Mouse (Mus musculus) brain, adult 2 months (tissue): ENCODE data around the gene Bard1.
A peak's percentile ranks its signal among the peaks of the same experiment; 100 is the strongest.

Source experiments
- DNase-seq: peaks from one replicate; pipeline ENCODE4 v3.0.0; 2011; ENCODE audit warnings: low read depth, low spot score

Bard1 gene

DNA sequence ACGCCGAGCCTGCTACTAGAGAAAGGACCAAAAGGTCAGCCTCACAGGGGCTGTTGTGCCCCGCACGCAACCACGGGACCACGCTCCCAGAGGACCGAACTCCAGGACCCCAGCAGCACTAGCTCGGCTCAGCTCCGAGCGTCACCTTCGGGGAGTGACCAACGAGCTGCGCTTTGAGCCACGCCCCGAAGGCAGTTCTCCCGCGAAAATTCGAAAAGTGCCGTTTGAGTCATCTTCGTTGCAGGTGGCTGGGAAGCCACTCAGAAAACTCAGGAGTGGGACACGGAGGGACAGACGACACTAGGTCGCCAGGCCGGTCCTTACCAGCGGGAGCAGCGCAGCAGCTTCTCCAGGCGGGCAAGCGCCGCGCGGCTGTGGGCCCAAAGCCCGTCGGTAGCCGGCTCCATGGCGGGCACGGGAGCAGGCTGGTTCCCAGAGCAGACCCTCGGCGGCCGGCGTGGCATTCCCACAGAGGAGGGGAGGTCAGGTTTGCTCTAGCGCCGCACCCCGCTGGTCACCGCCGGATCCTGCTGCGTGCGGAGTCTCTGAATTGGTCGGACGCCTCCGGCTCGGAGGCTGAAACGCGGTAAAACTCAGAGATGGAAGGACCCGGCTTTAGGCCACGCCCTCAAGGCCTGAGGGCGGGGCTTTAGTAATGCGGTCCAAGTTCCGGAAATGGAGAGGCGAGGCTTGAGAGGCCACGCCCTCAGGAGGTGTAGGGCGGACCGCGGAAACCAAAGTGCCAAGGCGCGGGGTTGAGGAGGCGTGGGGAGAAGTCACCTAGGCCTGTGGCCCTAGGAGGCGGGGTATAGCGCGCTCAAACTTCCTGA, at the start of gene Bard1:
Gene Bard1 (minus strand): TSS at position 803 of the 830 bp plus-strand sequence.
- DNase-seq = peak; percentile 73

DNA sequence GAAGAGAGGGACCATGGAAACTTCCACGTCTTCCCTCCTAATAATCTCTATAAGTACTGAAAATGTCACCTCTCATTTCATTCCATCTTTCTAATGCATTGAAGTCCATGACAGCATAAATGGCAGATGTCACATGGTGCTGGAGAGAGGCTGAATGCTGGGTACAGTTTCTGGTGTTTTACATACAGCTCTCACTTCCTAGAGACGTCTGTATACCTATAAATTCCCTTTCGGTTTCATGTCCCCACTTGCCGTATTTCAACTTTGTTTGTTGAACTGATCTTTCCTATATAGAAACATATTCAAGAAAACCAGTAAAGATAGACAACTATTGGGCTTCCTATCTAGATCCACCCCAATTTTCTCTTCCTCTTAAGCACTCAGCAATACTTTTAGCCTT, 24.2 kb upstream of the Bard1 start:
- no peak for DNase-seq

DNA sequence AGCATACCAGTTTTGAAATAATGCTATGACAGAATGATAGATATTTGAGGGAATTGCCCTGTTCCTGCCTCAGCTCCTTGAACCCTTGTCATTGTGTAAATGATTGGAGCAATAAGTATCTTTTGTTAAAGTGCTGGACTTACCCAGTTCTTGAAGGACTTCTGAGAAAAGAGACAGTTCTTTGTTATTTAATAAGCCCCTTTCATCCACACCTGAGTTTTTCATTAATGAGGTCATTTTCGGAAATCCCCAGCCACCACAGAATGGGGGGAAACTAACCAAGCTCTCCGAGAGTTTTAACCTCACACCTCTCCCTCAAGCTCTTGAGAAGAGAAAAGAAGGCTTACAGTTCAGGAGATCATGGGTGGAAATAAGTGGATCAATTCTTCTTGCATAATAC, 15.6 kb upstream of the Bard1 start:
- no peak for DNase-seq

DNA sequence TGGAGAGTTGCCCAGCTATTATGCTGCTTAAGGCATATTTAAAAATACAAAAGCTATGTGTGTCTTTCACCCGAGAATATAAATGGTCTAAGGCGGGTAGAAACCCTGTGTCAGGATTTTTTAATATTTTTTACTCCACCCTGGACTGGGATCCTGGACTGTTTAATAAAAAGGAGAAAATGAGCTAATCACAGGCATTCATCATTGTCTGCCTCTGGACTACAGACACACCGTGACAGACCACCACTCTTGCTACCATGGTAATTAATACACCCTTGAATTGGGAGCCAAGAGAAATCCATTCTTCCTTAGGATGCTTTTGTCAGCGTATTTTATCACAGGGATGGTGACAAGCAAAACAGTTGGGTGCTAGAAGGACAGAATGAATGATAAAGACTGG, 14.3 kb upstream of the Bard1 start:
- no peak for DNase-seq

DNA sequence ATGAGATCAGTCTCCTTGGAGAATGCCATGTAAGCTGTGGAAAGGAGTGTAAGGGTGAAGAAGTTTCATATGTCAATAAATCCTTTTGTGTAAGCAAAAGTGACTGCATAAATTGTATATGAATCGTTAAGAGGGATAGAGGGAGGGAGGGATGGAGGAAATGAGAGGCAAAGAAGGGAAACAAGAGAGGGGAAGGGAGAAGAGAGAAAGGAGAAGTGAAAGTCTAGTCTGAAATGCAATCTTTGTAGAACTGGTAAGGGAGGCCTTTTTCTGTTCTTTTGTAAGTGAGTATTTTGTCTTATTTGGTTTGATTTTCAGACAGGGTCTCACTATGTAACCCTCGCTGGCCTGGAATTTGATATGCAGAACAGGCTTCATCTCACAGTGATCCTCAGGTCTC, 12.8 kb upstream of the Bard1 start:
- DNase-seq = no peak

DNA sequence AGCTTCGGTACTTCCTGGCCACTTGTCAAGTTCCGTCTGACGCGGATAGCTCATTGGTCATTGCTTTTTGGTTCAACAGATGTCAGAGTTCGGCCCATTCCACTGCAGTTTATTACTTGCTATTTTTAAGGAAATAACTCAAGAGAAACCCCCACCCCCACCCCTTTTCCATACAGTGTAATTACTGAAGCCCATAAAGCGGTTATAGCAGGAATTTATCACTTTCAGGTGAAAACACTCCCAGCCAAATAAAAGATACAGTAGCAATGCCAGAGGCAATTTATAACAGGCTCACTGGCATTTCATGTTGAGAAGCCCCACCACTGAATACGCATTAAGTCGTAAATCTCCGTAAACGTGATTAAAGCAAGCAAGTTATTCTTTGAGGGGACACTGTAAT, 6.9 kb upstream of the Bard1 start:
- no peak for DNase-seq

DNA sequence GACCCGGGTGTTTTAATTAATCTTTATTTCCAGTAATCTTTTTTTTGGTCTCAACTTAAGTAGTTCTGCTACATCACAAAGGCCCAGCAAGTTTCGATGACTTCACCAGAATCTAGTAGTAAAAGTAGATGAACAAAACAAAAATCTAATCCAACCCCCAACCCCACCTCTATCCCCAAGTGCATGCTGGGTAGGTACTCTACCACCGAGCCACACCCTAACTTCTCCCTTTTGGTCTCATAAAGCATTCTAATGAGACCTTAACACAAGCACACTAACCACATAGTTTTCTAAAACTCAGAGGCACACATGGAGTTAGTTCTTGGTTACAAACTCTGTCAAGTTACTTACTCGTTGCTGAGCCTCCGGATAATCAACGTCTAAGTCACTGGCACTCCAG, 3.2 kb upstream of the Bard1 start:
- no peak for DNase-seq

DNA sequence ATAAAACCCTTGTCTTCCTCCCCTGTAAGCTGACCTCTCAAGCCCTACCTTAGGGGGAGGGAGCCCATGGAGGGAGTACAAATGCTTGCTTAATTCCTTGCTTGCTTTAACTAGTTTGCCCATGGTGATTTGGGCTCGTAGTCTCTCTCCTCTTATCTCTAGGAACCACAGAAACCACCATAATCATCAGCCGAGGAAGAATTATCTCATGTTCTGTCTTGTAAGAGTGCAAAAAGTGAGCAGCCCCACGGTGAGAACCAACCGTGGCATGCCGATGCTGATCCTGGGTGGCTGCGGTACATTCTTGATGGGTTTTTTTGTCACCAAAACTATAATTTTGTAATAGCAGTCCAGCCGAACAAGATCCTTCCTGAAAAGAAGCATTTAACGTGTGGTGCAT, 2.8 kb upstream of the Bard1 start:
- DNase-seq = no peak

DNA sequence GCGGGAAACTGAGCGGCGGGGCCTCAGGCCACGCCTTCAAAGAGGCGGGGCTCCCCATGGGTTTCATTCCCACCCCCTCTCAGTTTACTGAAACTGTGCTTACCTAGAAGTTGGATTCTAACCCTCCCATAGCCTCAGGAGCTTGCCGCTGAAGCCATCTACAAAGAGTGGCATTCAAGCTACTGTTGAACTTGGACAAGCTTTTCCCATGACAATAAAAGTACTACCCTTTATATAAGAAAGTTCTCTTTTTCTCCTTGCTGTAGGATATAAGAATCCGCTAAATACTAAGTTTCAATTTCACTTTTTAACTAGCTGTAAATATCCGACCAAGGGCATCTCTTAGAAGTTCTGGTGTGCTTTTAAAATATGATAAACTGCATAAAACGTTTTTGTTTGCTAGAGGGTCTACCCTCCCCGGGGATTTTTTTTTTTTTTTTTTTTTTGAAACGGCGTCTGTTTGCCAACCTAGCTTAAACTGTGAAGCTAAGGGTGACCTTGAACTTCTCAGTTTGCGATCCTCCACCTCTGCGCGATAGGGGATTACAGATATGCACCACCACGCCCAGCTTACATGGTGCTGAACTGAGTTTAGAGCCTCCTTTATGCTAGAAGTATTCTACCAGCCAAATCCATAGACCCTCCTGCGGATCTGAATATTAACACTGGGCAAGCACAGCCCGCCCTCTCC, 373 bp upstream of the Bard1 start:
- DNase-seq = no peak

DNA sequence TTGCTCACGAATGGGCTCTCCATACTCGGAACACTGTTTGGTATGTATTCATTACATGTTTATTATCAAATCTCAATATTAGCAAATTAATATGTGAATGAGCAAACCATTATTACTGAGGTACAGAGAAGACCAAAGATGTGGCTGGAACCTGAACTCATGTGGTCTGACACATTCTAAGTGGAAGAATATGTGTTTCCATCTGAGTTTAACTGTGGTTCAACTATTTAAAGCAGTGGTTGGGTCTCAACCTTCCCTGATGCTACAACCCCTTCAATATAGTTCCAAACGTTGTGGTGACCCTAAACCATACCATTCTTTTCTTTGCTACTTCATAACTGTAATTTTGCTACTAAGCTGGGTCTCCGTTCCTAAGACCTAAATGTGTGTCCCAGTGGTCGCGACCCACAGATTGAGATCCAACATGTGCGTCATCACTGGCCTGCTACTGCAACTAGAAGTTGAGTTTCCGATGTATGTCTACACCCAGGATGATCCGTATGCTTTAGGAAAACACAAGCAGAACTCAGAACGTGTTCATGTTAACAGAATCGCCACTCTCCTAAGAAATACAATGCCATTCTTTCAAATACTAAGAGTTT, 1.5 kb downstream of the Bard1 start:
- no peak for DNase-seq

DNA sequence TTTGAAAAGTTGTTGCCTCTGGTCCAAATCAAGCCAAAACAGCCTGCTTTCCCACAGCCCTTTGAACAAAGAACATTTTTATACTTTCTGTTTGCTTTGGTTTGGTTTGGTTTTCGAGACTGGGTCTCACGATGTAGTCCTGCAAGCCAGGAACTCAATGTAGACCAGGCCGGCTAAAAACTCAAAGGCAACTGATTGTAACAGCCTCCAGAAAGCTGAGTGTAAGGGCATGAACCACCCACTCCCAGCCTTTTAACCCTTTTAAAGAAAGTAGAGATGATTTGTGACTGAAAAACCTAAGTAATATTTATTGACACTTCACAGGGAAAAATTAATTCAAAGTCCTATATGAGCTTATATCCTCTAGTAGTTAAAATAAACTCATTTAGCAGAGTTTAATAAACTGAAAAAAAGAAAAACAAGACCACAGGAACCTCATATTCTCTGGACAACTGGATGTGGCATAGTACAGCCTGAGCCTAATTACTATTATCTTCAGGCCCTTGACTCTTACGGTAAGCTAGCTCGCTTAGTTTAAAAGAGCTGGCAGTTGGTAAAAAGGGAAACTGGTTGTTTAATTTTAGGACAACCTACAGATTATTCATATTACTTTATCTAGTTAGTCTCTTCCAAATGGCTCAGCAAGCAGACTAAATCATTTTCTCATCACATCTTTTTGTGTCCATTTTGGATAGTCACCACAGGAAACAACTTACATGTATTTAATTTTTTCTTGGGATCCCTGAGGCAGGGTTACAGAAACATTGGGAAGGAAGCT, 2.2 kb downstream of the Bard1 start:
- no peak for DNase-seq

DNA sequence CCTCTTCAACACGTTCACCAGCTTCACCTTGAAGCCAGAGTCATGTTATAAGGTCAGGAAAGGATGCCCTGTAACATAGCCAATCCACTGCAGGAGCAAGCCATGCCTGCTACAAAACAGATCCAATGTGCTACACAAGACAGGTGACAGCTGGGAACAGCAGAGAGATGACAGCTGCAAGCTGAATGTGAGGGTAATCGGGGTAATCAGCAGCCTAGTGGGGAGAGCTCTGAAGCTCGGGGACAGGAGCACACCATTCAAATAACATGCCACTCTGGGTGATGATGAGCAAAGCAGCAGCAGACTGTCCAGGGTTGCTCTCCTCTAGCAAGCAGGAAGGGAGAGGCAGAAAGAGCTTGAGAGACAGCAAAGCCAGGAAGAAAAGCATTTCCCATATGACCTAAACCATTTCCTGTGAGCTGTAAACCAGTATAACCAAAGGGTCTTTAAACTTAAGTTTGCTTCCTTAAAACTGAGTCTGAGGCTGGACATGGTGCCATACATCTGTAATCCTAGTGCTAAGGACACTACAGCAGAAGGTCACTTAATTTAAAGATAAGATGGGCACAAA, 2.9 kb downstream of the Bard1 start:
- DNase-seq = peak; percentile 22

DNA sequence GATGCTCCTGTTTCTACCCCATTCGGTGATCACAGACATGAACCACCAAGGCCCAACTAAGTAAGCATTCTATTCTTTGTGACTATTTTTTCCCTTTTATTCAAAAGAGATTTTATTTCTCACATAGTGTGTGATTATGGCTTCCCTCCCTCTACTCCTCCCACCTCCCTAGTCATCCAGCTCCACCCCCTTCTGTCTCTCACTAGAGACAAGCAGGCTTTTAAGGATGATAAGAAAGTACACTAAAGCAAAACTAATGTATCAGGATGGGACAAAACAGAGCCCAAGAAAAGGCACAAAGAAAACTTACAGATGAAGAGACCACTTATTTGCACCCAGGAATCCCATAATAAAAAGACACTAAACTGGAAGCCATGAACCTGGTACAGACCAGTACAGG, 6.9 kb downstream of the Bard1 start:
- DNase-seq = no peak

DNA sequence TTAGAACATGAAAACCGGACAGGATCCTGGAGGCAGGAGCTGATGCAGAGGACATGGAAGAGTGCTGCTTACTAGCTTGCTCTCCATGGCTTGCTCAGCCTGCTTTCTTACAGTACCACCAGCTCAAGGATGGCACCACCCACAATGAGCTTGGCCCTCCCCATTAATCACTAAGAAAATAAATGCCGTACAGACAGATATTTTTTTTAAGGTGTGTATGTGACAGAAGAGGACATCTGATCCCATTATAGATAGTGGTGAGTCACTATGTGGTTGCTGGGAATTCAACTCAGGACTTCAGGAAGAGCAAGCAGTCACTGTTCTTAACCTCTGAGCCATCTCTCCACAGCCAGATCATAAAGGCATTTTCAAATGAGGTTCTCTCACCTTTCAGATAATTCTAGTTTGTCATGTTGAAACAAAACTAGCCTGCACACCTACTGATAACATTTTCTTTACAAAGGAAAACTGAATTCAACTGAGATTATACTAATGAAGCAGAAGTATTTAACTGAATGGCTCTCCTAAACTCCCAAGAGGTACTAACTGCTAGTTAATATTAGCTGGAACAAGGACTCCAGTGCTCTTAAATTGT, 7.6 kb downstream of the Bard1 start:
- no peak for DNase-seq

DNA sequence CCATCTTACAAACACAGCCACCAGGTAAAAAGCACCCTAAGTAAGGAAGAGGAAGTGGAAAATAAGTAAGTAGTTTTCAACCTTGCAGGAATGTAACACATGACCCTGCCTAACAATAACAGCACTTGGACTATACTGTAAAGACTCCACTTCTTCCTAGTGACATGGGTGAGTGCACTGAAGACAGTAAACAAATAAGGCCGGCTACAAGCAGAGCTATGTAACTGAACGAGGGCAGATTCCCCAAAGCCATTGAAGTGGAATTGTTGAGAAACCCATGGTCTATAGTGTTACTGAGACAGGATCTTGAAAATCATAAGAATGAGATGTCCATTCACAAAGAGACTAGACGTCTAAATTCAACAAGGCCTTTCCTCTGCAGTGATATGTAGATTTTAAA, 27.3 kb downstream of the Bard1 start:
- DNase-seq = no peak

DNA sequence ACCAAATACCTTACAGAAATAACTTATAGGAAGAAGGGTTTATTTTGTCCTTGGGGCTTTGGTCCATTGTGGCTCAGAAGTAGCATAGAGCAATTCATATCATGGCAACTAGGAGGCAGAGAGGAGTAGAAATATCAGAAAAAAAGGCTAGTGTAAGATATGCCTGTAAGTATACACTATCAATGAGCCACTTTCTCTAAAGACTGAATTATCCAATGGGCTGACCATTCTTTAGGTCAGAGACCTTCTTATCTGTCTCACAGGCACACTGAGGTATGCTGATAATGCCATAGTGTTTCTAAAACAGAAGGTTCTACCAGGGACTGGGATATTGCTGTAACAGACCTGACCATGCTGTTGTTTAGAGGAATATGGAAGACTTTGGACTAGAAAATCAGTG, 32.2 kb downstream of the Bard1 start:
- no peak for DNase-seq

DNA sequence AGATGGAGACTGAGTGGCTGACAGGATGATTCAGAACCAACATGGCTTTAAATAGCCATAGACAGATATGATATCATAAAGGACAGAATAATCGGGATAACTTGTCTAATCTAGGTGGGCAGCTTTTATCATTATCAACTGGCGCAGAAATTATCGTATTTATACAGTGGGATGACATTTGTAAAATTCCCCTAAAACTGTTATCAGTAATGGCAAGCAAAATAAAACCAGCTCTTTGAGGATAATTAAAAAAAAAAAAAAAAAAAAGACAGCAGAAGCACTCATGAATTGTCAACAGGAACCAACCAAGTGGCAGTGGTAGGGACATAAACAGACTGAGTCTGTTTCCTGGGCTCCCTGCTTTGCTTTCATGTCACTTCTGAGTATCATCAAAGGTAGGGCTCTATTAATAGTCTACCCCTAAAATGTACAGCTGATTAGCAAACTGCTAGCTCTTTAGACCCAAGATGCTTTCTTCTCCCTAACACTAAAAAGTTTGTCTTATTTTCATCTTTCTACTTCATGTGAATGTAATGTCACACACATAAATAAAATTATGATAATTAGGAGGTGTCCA, 34.1 kb downstream of the Bard1 start:
- no peak for DNase-seq

DNA sequence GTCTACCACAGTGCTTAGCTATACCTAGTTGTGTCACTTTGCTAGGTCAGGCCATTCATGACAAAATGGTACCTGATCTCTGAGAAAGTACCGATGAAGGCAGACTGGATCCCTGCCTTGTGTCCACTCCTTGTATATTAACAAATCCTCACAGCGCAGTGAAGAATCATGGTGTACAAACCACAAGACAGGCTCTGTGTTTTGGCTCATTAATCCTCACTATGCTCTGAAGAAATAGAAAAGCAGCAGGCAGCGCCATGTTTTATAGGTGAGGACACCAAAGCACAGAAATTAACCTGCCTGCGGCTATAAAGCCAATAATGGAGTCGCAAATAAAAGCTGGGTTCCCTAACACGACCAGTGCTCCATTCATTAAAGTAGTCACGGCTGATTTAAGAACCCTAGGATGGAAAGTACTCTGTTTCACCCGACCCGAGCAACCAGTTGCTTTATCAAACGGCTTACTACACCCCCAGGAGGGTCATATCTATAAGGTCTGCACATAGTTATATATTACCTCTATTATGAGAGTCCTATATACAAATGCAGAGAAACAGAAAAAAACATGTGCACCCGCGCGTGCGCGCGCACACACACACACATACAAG, 39.0 kb downstream of the Bard1 start:
- DNase-seq = no peak

DNA sequence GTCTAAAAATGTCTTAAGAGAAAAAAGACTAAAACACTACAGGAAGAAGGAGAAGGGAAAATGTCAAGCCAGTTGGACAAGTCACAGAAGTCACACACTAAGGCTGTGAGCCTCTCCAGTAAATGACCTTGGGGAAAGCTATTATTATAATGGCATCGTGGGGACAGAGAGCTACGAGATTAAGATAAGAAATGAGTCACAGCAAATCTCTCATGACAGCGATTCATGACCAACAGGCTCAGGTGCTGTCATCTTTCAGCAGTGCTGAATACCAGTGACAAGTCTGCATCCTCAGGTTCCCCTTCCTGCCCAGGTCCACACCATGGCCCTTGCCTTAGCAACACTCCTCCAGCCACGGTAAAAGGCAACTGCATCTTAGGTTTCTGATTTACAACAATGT, 46.8 kb downstream of the Bard1 start:
- no peak for DNase-seq

DNA sequence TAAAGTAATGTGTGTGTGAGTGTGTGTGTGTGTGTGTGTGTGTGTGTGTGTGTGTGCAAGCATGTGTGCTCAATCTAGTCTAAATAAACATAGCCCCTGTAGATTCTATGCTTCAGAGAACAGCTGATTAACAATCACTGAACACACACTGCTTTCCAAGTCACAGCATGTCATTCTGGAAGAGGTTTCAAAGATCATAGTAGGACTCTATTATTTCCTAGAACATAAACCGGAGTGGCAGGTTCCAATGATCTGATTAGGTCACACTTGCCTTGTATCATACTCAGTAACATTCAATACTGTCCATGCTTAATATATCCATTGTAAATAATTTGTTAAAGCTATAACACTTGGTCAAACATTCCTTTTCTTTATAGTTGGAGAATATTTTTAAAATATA, 47.5 kb downstream of the Bard1 start:
- DNase-seq = no peak

DNA sequence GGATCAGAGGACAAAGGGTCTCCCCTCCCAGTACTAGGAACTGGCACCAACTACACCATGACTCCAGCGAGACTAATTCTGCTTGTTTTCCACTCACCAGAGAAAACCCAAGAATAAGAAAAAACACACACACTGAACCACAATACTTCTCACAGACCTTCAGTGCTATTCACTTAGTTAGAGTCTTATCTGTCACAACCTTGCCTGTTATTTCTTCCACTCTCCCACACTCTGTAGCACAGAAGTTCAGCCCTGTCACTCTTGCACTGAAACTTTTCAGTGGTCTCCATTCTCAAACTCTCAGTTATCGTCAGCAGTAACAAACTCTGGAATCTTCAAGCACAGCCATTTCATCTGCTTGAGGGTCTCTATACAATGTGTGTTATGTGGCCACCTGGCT, 50.2 kb downstream of the Bard1 start:
- no peak for DNase-seq
